Mouse (Mus musculus) forebrain, embryonic 14.5 days (tissue): ENCODE measurements at regions not wholly inside any gene's neighbourhood (a gene's known extent, or its start where the extent isn't known, plus 50 kb on each side); places are given as distances from the start of the nearest gene placed in this dataset.

Source experiments
- ATAC-seq: fragments of 200-750 bp; cut with Nextera tagmentation; 2 replicates; pipeline ENCODE4 v1.8.0; 2017; ENCODE audit warnings: mild to moderate bottlenecking, moderate library complexity
- DNase-seq: peaks from one replicate; pipeline ENCODE4 v3.0.0-alpha.2; 2015; ENCODE audit warnings: low spot score
- H3K27ac ChIP-seq: fragments of 300-500 bp; sonication (generic); 2 replicates; pipeline ENCODE4 v1.5.1; 2014; ENCODE audit warnings: low read depth, mild to moderate bottlenecking, control low read depth, low read length, moderate library complexity
- H3K27me3 ChIP-seq: fragments of 300-500 bp; sonication (generic); replicated peaks from 2 replicates; pipeline ENCODE4 v1.6.1; 2014; ENCODE audit warnings: low read length, control low read depth, mixed read lengths; ENCODE audit not compliant: control insufficient read depth, insufficient read depth
- H3K36me3 ChIP-seq: fragments of 300-500 bp; sonication (generic); 2 replicates; pipeline ENCODE4 v1.6.1; 2014; ENCODE audit warnings: low read length, control low read depth; ENCODE audit not compliant: control insufficient read depth, insufficient read depth
- H3K4me1 ChIP-seq: fragments of 300-500 bp; sonication (generic); 2 replicates; pipeline ENCODE4 v1.6.1; 2014; ENCODE audit warnings: antibody characterized with exemption, low read length, control low read depth; ENCODE audit not compliant: control insufficient read depth, insufficient read depth
- H3K4me2 ChIP-seq: fragments of 300-500 bp; sonication (generic); 2 replicates; pipeline ENCODE4 v1.6.1; 2014; ENCODE audit warnings: mild to moderate bottlenecking, control low read depth, low read length
- H3K4me3 ChIP-seq: fragments of 300-500 bp; sonication (generic); 2 replicates; pipeline ENCODE4 v1.5.1; 2014; ENCODE audit warnings: low read depth, low read length, control low read depth
- H3K9ac ChIP-seq: fragments of 300-500 bp; sonication (generic); 2 replicates; pipeline ENCODE4 v1.6.1; 2014; ENCODE audit warnings: mild to moderate bottlenecking, low read length, control low read depth, moderate library complexity
- H3K9me3 ChIP-seq: fragments of 300-500 bp; sonication (generic); replicated peaks from 2 replicates; pipeline ENCODE4 v1.6.1; 2016; ENCODE audit warnings: low read length, control low read depth, mixed read lengths; ENCODE audit not compliant: control insufficient read depth
- WGBS: fragments of 180-500 bp; shearing (Covaris S2); extraction: QIAGEN DNeasy Blood & Tissue Kit; methylation state at CpG from one replicate; pipeline ENCODE4 v1.1.7; 2014; 5-methylcytosine and 5-hydroxymethylcytosine counted together

DNA sequence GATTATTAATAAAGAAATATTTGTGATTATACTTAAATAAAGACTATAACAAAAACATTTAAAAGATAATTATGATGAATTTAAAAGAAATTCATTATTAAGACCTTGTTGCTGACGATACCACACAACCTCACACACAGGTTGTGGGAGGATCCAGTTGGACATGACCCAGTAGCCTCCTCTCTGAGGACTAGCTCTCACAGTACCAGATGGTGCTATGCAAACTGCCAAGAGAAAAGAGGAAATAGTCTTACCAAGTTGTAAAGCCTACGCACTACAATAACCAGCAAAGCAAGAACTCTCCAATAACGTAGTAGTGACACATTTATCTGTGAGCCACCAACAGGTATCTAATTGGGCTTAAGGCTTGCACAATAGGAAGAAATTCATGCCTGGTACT, 379.7 kb upstream of the Map3k7 start:
- Histone ChIP-seq H3K9me3 (no peaks in the 10 kb centered on the region), H3K4me2 (no peak overlapping the region), H3K9ac (no peak overlapping the region), H3K4me3 (no peak overlapping the region), H3K27ac (no peak overlapping the region), H3K36me3 (no peaks in the 10 kb centered on the region), H3K27me3 (no peaks in the 10 kb centered on the region), H3K4me1 (no peaks in the 10 kb centered on the region)
- no peak for DNase-seq
- 81% methylated on average over 3 of the region's 3 CpGs for WGBS
- no peak for ATAC-seq

DNA sequence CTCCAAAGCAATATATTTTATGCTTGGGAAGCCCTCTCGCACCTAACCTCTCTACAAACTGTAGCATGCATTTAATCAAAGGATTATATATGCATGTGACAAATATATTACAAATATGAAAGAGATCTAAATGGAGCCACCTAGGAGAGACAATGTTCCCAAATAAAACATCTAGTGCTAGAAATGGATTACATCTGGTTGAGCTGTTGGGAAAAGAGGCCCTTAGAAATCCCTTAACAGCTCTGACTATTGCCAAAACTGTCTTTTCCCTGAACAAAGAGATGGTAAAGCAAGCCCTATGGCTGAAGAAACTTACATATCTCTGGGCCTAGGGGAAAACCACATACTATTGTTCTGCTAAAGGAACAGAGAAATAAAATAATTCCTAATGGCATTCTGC, 369.8 kb upstream of the Map3k7 start:
- H3K36me3 ChIP-seq = no peaks in the 10 kb centered on the region
- H3K9ac ChIP-seq = no peak overlapping the region
- no peaks in the 10 kb centered on the region for H3K9me3 ChIP-seq
- no peaks in the 10 kb centered on the region for H3K27me3 ChIP-seq
- no peak for DNase-seq
- H3K27ac ChIP-seq = no peak overlapping the region
- no peak overlapping the region for H3K4me2 ChIP-seq
- ATAC-seq = no peak
- WGBS = 98% methylated on average over 1 of the region's 1 CpGs
- H3K4me1 ChIP-seq = no peaks in the 10 kb centered on the region
- H3K4me3 ChIP-seq = no peak overlapping the region

GRCm38 (mm10) chr4:31601536-31601935, 362.4 kb upstream of the Map3k7 start:
- Histone ChIP-seq H3K4me2 (no peak overlapping the region), H3K9ac (no peak overlapping the region), H3K9me3 (no peaks in the 10 kb centered on the region), H3K27me3 (no peaks in the 10 kb centered on the region), H3K27ac (no peak overlapping the region), H3K4me1 (peaks cover 8% of the 10 kb centered on the region; the same call in 1 of the 2 replicates), H3K36me3 (no peaks in the 10 kb centered on the region), H3K4me3 (no peak overlapping the region)
- WGBS = 18% methylated on average over 8 of the region's 8 CpGs
- ATAC-seq = peak; percentile 65
- peak; percentile 66 for DNase-seq

GRCm38 (mm10) chr4:31603776-31604175, 360.1 kb upstream of the Map3k7 start:
- Histone ChIP-seq H3K9me3 (no peaks in the 10 kb centered on the region), H3K27ac (no peak overlapping the region), H3K27me3 (no peaks in the 10 kb centered on the region), H3K4me3 (no peak overlapping the region), H3K9ac (no peak overlapping the region), H3K4me1 (peaks cover 8% of the 10 kb centered on the region; the same call in 1 of the 2 replicates), H3K4me2 (no peak overlapping the region), H3K36me3 (no peaks in the 10 kb centered on the region)
- no peak for DNase-seq
- no peak for ATAC-seq
- WGBS = 87% methylated on average over 2 of the region's 2 CpGs

DNA sequence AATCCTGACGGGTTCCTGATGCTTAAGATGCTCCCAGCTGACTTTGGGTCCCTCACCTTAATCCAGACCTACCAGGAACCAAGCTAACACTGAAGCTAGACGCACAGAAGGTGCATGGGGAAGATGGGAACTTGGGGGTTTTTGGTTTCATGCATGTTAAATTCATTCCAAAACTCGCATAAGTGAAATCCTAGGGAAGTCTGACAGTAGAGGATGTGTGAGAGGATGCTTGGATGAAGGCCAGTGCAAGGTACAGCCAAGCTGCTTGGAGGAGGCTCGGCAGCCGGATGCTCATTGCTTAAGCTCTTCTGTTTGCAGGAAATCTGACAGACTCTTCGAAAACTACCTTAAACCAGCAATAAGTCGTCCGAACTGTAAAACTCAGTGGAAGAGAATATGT, 355.1 kb upstream of the Map3k7 start:
- no peaks in the 10 kb centered on the region for H3K9me3 ChIP-seq
- WGBS = 75% methylated on average over 8 of the region's 8 CpGs
- H3K4me1 ChIP-seq = peaks cover 25% of the 10 kb centered on the region
- no peak overlapping the region for H3K9ac ChIP-seq
- peak; percentile 70 for DNase-seq
- ATAC-seq = peak; percentile 38; the same call in 1 of the 2 replicates
- no peak overlapping the region for H3K4me2 ChIP-seq
- no peak overlapping the region for H3K4me3 ChIP-seq
- no peaks in the 10 kb centered on the region for H3K36me3 ChIP-seq
- H3K27ac ChIP-seq = no peak overlapping the region
- no peaks in the 10 kb centered on the region for H3K27me3 ChIP-seq

DNA sequence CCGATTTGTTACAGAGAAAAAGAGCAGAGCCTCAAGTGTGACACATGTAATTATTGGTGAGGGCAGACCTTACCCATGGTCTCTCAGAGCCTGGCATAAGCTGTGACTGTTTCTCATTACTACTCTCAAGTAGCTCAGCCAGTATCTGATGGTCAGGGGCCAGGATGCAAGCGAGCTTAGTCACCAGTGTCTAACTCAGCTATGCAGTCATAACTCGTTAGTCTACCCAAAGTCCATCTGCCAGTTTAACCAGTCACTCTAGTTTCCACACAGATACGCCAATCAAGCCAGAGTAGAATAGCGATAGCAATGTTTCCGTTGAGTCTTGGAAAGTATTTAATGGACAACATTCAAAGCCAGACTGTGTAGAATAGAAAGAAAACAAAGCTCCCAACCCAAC, 354.3 kb upstream of the Map3k7 start:
- no peaks in the 10 kb centered on the region for H3K36me3 ChIP-seq
- H3K27ac ChIP-seq = no peak overlapping the region
- WGBS = 72% methylated on average over 6 of the region's 6 CpGs
- no peaks in the 10 kb centered on the region for H3K9me3 ChIP-seq
- H3K9ac ChIP-seq = no peak overlapping the region
- H3K27me3 ChIP-seq = no peaks in the 10 kb centered on the region
- H3K4me1 ChIP-seq = peaks cover 26% of the 10 kb centered on the region
- DNase-seq (no peak), ATAC-seq (no peak)
- no peak overlapping the region for H3K4me2 ChIP-seq
- no peak overlapping the region for H3K4me3 ChIP-seq

DNA sequence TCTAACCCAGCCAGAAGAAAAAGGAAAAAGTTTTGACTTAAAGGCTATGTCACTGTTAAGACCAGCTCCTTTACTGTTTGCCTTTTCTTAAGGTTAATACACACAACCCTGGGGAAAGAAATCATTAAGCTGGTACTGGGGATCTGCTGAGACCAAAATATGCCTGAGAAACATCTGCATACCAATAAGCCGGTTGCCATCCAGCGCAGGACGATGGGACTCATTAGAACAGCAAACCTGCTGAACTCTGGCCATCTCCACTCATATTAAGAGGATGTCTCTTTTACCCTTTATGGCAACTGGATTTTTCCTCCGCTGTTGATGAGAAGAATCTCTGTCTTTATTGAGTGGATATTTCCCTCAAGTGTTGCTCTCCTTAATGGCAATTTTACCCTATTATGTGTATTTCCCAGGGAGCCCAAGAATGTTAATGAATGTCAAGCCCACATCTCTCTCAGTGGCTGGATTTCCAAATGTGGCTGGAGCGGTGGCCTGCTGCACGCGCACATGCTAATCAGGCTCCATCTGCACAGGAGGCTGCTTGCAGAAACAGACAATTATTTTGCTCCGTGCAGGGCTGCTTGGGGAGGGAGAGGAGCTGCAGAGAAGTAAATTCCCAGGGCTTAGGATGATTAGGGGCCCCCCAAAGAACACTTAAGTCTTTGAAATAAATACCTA, 351.6 kb upstream of the Map3k7 start:
- peak; percentile 87 for DNase-seq
- Histone ChIP-seq H3K4me2 (peak overlapping the region; percentile 23), H3K4me3 (no peak overlapping the region), H3K27me3 (no peaks in the 10 kb centered on the region), H3K9me3 (no peaks in the 10 kb centered on the region), H3K36me3 (no peaks in the 10 kb centered on the region), H3K27ac (peak overlapping the region; percentile 58; the same call in 1 of the 2 replicates), H3K9ac (peak overlapping the region; percentile 29; the same call in 1 of the 2 replicates), H3K4me1 (peaks cover 31% of the 10 kb centered on the region)
- WGBS = 3% methylated on average over 8 of the region's 8 CpGs
- peak; percentile 90 for ATAC-seq

- WGBS = 24% methylated on average over 9 of the region's 9 CpGs
- ATAC-seq = peak; percentile 62
- no peaks in the 10 kb centered on the region for H3K9me3 ChIP-seq
- H3K27me3 ChIP-seq = no peaks in the 10 kb centered on the region
- H3K4me1 ChIP-seq = peaks cover 37% of the 10 kb centered on the region
- peak overlapping the region; percentile 23 for H3K4me2 ChIP-seq
- no peak for DNase-seq
- H3K4me3 ChIP-seq = no peak overlapping the region
- no peaks in the 10 kb centered on the region for H3K36me3 ChIP-seq
- no peak overlapping the region; the same call in 1 of the 2 replicates for H3K9ac ChIP-seq
- H3K27ac ChIP-seq = peak overlapping the region; percentile 58; the same call in 1 of the 2 replicates
Measured at GRCm38 (mm10) chr4:31612825-31613514, 350.9 kb upstream of the Map3k7 start.

- Histone ChIP-seq H3K4me3 (no peak overlapping the region), H3K9ac (no peak overlapping the region), H3K9me3 (no peaks in the 10 kb centered on the region), H3K36me3 (no peaks in the 10 kb centered on the region), H3K4me1 (peaks cover 29% of the 10 kb centered on the region), H3K27ac (no peak overlapping the region), H3K4me2 (no peak overlapping the region), H3K27me3 (no peaks in the 10 kb centered on the region)
- WGBS = 36% methylated on average over 7 of the region's 7 CpGs
- ATAC-seq = peak; percentile 13; the same call in 1 of the 2 replicates
- no peak for DNase-seq
Measured at GRCm38 (mm10) chr4:31617572-31617971, 346.3 kb upstream of the Map3k7 start.
